Mouse (Mus musculus) CH12.LX (cell line): Measurements from ENCODE around the gene Pdk2.
A peak's percentile ranks its signal among the peaks of the same experiment; 100 is the strongest.

ENCODE experiments used
- CTCF ChIP-seq, 2 experiments: IDR thresholded peaks in 1 of 2; conservative IDR thresholded peaks in 1 of 2; 2 replicates each; pipeline ENCODE4 v1.5.1; 2011 to 2012; ENCODE audit warnings: low read depth in 2 of 2, low read length in 2 of 2, improper control_type of control experiment in 1 of 2, inconsistent platforms in 1 of 2, mild to moderate bottlenecking in 1 of 2, moderate library complexity in 1 of 2
- E2F4 ChIP-seq: IDR thresholded peaks from 2 replicates; pipeline ENCODE4 v1.6.1; 2011; ENCODE audit warnings: low read depth, low read length, improper control_type of control experiment; ENCODE audit not compliant: insufficient replicate concordance
- MYC ChIP-seq: IDR thresholded peaks from 2 replicates; pipeline ENCODE4 v1.6.1; 2011; ENCODE audit warnings: low read depth, mild to moderate bottlenecking, improper control_type of control experiment, low read length
- POLR2A ChIP-seq: IDR thresholded peaks from 2 replicates; pipeline ENCODE4 v1.6.1; 2011; ENCODE audit warnings: low read depth, mild to moderate bottlenecking, improper control_type of control experiment, low read length

DNA sequence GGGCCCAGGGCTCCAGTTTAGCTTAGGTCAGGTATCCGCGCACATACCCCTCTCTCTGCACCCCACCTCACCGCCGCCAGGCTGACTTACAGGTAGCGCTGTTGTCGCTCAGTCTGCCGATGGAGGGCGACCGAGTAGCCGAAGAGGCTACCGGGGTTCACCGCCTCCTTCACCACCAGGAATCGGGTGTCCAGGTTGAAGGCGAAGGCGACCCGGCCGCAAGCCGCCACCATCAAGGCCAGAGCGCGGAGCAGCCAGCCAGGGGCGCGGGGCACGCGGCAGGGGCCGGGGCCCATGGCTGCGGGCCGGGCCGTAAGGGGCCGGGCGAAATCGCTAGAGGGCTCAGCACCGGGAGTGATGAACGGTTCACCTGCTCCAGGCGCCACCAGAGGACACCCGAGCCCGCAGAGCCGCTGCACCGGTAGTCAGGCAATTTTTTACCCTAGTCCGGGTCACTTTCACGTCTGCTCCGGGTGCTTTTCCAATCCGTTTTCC is 34.9 kb upstream of the Pdk2 start:
- TF ChIP-seq POLR2A (no peak), E2F4 (no peak), CTCF (conservative IDR thresholded peaks at IDR 0.05 in 1 of 2, IDR thresholded peaks at IDR 0.05 in 1 of 2; ENCODE audit: low read depth in 2 of 2, low read length in 2 of 2) (peak in 1 of 2 experiments; percentile 65; a peak in 2 of 4 replicates), MYC (no peak)
